Mouse (Mus musculus) liver, embryonic 14.5 days (tissue): ENCODE results near the gene Oscp1. TPM values are rescaled to one million over a fixed set of nuclear protein-coding genes. Genes with fewer than 3 reads are reported as not detected.

ENCODE experiments used
- ATAC-seq: fragments of 200-750 bp; cut with Nextera tagmentation; 2 replicates; pipeline ENCODE4 v1.8.0; 2017; ENCODE audit warnings: moderate number of reproducible peaks, mild to moderate bottlenecking, moderate library complexity; ENCODE audit not compliant: insufficient read depth
- DNase-seq, 3 experiments: peaks; one replicate each; pipeline ENCODE4 v3.0.0-alpha.2; 2012 to 2013; ENCODE audit warnings: low read depth in 3 of 3, low spot score in 3 of 3
- H3K27ac ChIP-seq: fragments of 300-500 bp; sonication (generic); 2 replicates; pipeline ENCODE4 v1.5.1; 2014; ENCODE audit warnings: moderate library complexity, mild to moderate bottlenecking, control low read depth, inconsistent platforms
- H3K27me3 ChIP-seq: fragments of 300-500 bp; sonication (generic); 2 replicates; pipeline ENCODE4 v1.6.1; 2014; ENCODE audit warnings: mild to moderate bottlenecking, low read length, moderate library complexity; ENCODE audit not compliant: control insufficient read depth, insufficient read depth
- H3K36me3 ChIP-seq: fragments of 300-500 bp; sonication (generic); replicated peaks from 2 replicates; pipeline ENCODE4 v1.6.1; 2014; ENCODE audit warnings: low read depth; ENCODE audit not compliant: control insufficient read depth, insufficient read depth
- H3K4me1 ChIP-seq, 2 experiments: fragments of 200-500 bp in 1 of 2; fragments of 300-500 bp in 1 of 2; sonication (generic) in 1 of 2; replicated peaks; 2 replicates each; pipeline ENCODE4 v1.6.1; 2012 to 2014; ENCODE audit warnings: antibody characterized with exemption in 1 of 2, inconsistent platforms in 1 of 2, low read length in 1 of 2; ENCODE audit not compliant: control insufficient read depth in 2 of 2, insufficient read depth in 2 of 2
- H3K4me2 ChIP-seq: fragments of 300-500 bp; sonication (generic); 2 replicates; pipeline ENCODE4 v1.6.1; 2014; ENCODE audit warnings: low read depth, mild to moderate bottlenecking, control low read depth, moderate library complexity
- H3K4me3 ChIP-seq, 2 experiments: fragments of 200-500 bp in 1 of 2; fragments of 300-500 bp in 1 of 2; sonication (generic) in 1 of 2; 2 replicates each; pipeline ENCODE4 v1.5.1; 2012 to 2014; ENCODE audit warnings: low read depth in 2 of 2, low read length in 2 of 2, mild to moderate bottlenecking in 2 of 2, control low read depth in 1 of 2, inconsistent platforms in 1 of 2, moderate library complexity in 1 of 2; ENCODE audit not compliant: insufficient read depth in 1 of 2
- H3K9ac ChIP-seq: fragments of 300-500 bp; sonication (generic); replicated peaks from 2 replicates; pipeline ENCODE4 v1.6.1; 2014; ENCODE audit warnings: mild to moderate bottlenecking, control low read depth, moderate library complexity
- H3K9me3 ChIP-seq: fragments of 300-500 bp; sonication (generic); 2 replicates; pipeline ENCODE4 v1.6.1; 2016; ENCODE audit warnings: low read length, mixed read lengths; ENCODE audit not compliant: control insufficient read depth
- CTCF ChIP-seq: IDR thresholded peaks from 2 replicates; pipeline ENCODE4 v1.5.1; 2016; ENCODE audit warnings: antibody characterized with exemption, low read depth, control low read depth
- EP300 ChIP-seq: IDR thresholded peaks from 2 replicates; pipeline ENCODE4 v1.6.1; 2016; ENCODE audit warnings: antibody characterized with exemption, low read depth
- WGBS: fragments of 180-500 bp; shearing (Covaris S2); extraction: QIAGEN DNeasy Blood & Tissue Kit; methylation state at CpG from one replicate; pipeline ENCODE4 v1.1.7; 2014; ENCODE audit not compliant: insufficient replicate concordance; 5-methylcytosine and 5-hydroxymethylcytosine counted together
- polyA plus RNA-seq, 2 experiments: library from polyadenylated mRNA; depleted of rRNA in 1 of 2; stranded (reverse) in 1 of 2; unstranded in 1 of 2; fragments of >200 nt; fragmentation: Nextera tagmentation in 1 of 2; extraction: Ambion mirVana in 1 of 2; gene quantifications; 2 replicates each; pipeline versions ENCODE4 v1.2.1 to v1.2.3; 2012 to 2014

Gene Oscp1
- polyA plus RNA-seq, 2 experiments, result 0.29 to 1.8 TPM

DNA sequence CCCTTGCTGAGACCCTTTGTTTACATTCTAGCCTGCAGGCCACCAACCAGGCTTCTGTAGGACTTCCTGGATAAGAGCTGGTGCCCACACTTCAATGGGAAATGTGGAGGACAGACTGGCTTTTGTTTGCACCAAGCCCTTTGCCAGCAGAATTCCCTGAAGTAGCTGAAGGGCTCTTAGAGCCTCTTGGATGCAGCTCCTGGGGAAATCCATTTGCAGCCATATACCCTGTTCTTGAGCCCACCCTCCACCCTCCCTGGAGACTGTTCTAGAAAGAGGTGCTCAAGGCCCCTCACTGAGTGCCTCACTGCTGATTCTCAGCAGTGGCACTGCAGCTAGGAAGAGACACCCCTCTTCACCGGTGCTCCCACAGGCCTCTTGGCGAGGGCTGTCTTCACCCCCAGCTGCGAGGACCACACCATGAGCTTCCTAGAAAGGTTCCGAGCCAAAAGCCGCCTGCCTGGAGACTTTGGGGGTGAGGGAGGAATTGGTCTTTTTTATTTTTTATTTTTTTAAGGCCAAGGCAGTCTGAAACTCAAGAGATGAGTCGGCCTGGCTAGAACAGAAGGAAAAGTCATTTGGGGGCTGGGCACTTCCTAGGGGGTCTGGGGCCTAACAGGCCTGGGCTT, 74.4 kb downstream of the Oscp1 start:
- peaks cover 0 to 7% of the 10 kb centered on the region in 2 experiments; a peak in 2 of 4 replicates for H3K4me1 ChIP-seq
- no peak overlapping the region for H3K4me3 ChIP-seq
- no peak overlapping the region for H3K9ac ChIP-seq
- H3K27ac ChIP-seq, result no peak overlapping the region
- 71% methylated on average over 6 of the region's 6 CpGs for WGBS
- ATAC-seq (no peak), DNase-seq (no peak)
- H3K27me3 ChIP-seq, result no peaks in the 10 kb centered on the region
- H3K36me3 ChIP-seq, result peaks cover 7% of the 10 kb centered on the region
- no peaks in the 10 kb centered on the region for H3K9me3 ChIP-seq
- TF ChIP-seq CTCF, result no peak
- no peak for TF ChIP-seq EP300
- no peak overlapping the region for H3K4me2 ChIP-seq

DNA sequence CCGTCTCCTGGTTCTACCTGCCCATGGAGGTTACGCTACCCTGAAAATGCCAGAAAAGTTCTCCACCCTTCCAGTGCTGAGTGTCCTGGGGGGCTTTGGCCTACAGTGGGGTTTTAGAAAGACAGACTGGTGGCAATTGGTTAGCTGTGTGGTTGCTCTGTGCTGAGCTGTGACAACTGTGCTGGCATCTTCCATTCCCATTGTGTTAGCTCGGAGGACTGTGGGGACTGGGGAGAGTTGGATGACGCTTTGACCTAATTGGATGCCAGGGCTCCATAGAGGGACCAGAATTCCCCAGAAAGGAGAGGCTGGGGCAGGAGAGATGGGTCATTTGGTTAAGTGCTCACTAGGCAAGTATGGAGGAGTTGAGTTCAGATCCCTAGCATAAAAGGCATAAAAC, 75.9 kb downstream of the Oscp1 start:
- whole genome bisulfite sequencing, result 86% methylated on average over 4 of the region's 4 CpGs
- Histone ChIP-seq H3K9me3 (no peaks in the 10 kb centered on the region), H3K36me3 (peaks cover 3% of the 10 kb centered on the region), H3K27ac (no peak overlapping the region), H3K4me3 (no peak overlapping the region), H3K4me2 (no peak overlapping the region), H3K27me3 (no peaks in the 10 kb centered on the region), H3K4me1 (peaks cover 0 to 7% of the 10 kb centered on the region in 2 experiments; a peak in 2 of 4 replicates), H3K9ac (no peak overlapping the region)
- ATAC-seq (no peak), DNase-seq (no peak)
- TF ChIP-seq EP300, result no peak
- TF ChIP-seq CTCF, result no peak

DNA sequence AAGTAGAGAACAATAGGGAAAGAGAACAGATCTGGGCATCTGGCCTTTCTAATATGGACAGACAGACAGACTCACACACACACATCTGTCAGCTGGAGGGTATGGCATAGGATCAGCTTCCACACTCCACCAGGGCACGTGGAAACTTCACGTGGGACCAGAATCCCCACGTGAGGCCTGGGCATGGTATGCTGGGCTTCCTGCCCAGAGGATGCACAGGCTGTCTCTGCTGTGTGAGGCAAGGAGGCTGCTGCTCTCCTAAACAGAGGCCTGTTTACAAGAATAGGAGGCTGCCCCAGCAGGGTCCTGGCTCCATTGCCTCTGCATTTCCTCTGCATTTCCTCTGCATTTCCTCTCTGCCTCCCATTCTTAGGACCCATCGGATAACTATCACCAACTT, 76.3 kb downstream of the Oscp1 start:
- no peak overlapping the region for H3K4me3 ChIP-seq
- no peak for TF ChIP-seq CTCF
- TF ChIP-seq EP300, result no peak
- peaks cover 0 to 7% of the 10 kb centered on the region in 2 experiments; a peak in 2 of 4 replicates for H3K4me1 ChIP-seq
- ATAC-seq, result no peak
- H3K36me3 ChIP-seq, result no peaks in the 10 kb centered on the region; the same call in 1 of the 2 replicates
- H3K4me2 ChIP-seq, result no peak overlapping the region
- no peaks in the 10 kb centered on the region for H3K9me3 ChIP-seq
- H3K9ac ChIP-seq, result no peak overlapping the region
- no peak for DNase-seq
- no peak overlapping the region for H3K27ac ChIP-seq
- no peaks in the 10 kb centered on the region for H3K27me3 ChIP-seq
- 74% methylated on average over 4 of the region's 4 CpGs for WGBS

DNA sequence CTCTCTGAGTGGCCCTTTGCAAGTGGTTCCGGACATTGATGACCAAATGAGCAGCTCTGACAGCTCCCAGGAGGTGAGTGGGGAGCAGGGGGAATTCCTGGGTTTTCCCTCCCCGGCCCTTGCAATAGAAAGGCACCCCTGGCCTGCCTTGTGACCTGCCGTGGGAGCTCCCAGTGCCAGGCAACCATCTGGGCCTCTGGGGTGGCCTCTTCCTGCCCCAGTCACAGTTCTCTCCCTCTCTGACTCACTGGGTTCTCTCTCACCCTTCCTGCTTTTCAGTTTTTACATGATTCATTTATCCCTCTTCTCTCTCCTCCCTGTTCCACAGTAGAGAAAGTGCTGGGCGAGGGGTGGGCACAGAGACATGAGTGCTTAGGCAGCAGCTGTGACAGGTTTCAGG, 79.4 kb downstream of the Oscp1 start:
- no peak for ATAC-seq

DNA sequence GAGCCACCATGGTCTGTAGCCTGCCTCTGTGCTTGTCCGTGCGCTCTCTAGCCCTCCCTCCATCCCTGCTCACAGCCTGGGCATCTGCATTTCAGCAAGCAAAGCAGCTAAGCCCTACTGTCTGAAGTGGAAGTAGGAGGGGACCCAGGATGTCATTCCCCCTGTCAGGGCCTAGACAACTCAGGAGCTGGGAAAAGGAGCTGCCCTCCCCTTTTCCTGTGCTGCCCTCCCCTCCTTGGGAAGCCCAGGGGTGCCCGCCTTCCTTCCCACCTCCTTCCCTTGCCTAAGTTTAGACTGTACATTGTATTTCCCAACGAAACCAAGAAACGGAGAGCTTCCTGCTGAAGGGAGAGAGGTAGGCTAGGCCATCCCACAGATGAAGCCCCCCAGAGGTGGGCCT, 82.7 kb downstream of the Oscp1 start:
- no peak overlapping the region for H3K27ac ChIP-seq
- TF ChIP-seq CTCF (no peak), EP300 (no peak)
- no peak overlapping the region for H3K9ac ChIP-seq
- DNase-seq (no peak), ATAC-seq (no peak)
- H3K36me3 ChIP-seq, result no peaks in the 10 kb centered on the region; the same call in 1 of the 2 replicates
- WGBS, result 66% methylated on average over 5 of the region's 5 CpGs
- H3K4me1 ChIP-seq, result no peaks in the 10 kb centered on the region
- H3K4me2 ChIP-seq, result no peak overlapping the region
- H3K9me3 ChIP-seq, result no peaks in the 10 kb centered on the region
- H3K27me3 ChIP-seq, result no peaks in the 10 kb centered on the region
- H3K4me3 ChIP-seq, result no peak overlapping the region

More for the DNA sequence above, 79.4 kb downstream of the Oscp1 start:
- Histone ChIP-seq H3K9ac (no peak overlapping the region), H3K9me3 (no peaks in the 10 kb centered on the region), H3K27me3 (no peaks in the 10 kb centered on the region), H3K27ac (no peak overlapping the region), H3K36me3 (no peaks in the 10 kb centered on the region; the same call in 1 of the 2 replicates), H3K4me1 (no peaks in the 10 kb centered on the region), H3K4me3 (no peak overlapping the region), H3K4me2 (no peak overlapping the region)
- TF ChIP-seq CTCF (no peak), EP300 (no peak)
- no peak for DNase-seq
- WGBS, result 79% methylated on average over 4 of the region's 4 CpGs

Other genes with a start within 250 kb of the Oscp1 start
- 3.1 and 3.6 TPM in 2 replicates for gene Csf3r, start 34.0 kb upstream of the Oscp1 start, polyA plus RNA-seq (2012; rRNA removed)
- 2.1 and 2.7 TPM in 2 replicates for gene Csf3r, start 34.0 kb upstream of the Oscp1 start, polyA plus RNA-seq (2014; fragmentation: Nextera tagmentation; extraction: Ambion mirVana)
- gene Mrps15, start 11.6 kb upstream of the Oscp1 start, polyA plus RNA-seq (2012; rRNA removed), result 23.3 and 41.3 TPM in 2 replicates
- gene Mrps15, start 11.6 kb upstream of the Oscp1 start, polyA plus RNA-seq (2014; fragmentation: Nextera tagmentation; extraction: Ambion mirVana), result 88.4 and 99.5 TPM in 2 replicates
- gene Lsm10, start 38.1 kb downstream of the Oscp1 start, polyA plus RNA-seq (2012; rRNA removed), result 20.1 and 20.3 TPM in 2 replicates
- 24.4 and 25.9 TPM in 2 replicates for gene Lsm10, start 38.1 kb downstream of the Oscp1 start, polyA plus RNA-seq (2014; fragmentation: Nextera tagmentation; extraction: Ambion mirVana)
- 4.3 and 5.6 TPM in 2 replicates for gene Stk40, start 45.4 kb downstream of the Oscp1 start, polyA plus RNA-seq (2012; rRNA removed)
- 8.2 and 9.0 TPM in 2 replicates for gene Stk40, start 45.4 kb downstream of the Oscp1 start, polyA plus RNA-seq (2014; fragmentation: Nextera tagmentation; extraction: Ambion mirVana)
- gene Eva1b, start 89.2 kb downstream of the Oscp1 start, polyA plus RNA-seq (2012; rRNA removed), result 11.9 and 14.8 TPM in 2 replicates
- 11.0 and 12.0 TPM in 2 replicates for gene Eva1b, start 89.2 kb downstream of the Oscp1 start, polyA plus RNA-seq (2014; fragmentation: Nextera tagmentation; extraction: Ambion mirVana)
- 0.46 and 0.53 TPM in 2 replicates for gene Sh3d21, start 104.9 kb downstream of the Oscp1 start, polyA plus RNA-seq (2012; rRNA removed)
- gene Sh3d21, start 104.9 kb downstream of the Oscp1 start, polyA plus RNA-seq (2014; fragmentation: Nextera tagmentation; extraction: Ambion mirVana), result 0.77 and 0.93 TPM in 2 replicates
- gene Thrap3, start 144.2 kb downstream of the Oscp1 start, polyA plus RNA-seq (2012; rRNA removed), result 39.2 and 62.6 TPM in 2 replicates
- 77.9 and 84.2 TPM in 2 replicates for gene Thrap3, start 144.2 kb downstream of the Oscp1 start, polyA plus RNA-seq (2014; fragmentation: Nextera tagmentation; extraction: Ambion mirVana)
- 8.6 and 9.4 TPM in 2 replicates for gene Map7d1, start 197.8 kb downstream of the Oscp1 start, polyA plus RNA-seq (2012; rRNA removed)
- 4.9 and 6.1 TPM in 2 replicates for gene Map7d1, start 197.8 kb downstream of the Oscp1 start, polyA plus RNA-seq (2014; fragmentation: Nextera tagmentation; extraction: Ambion mirVana)
- gene Trappc3, start 203.8 kb downstream of the Oscp1 start, polyA plus RNA-seq (2012; rRNA removed), result 16.3 and 23.4 TPM in 2 replicates
- gene Trappc3, start 203.8 kb downstream of the Oscp1 start, polyA plus RNA-seq (2014; fragmentation: Nextera tagmentation; extraction: Ambion mirVana), result 8.8 and 9.2 TPM in 2 replicates
- gene Col8a2, start 228.2 kb downstream of the Oscp1 start, polyA plus RNA-seq (2012; rRNA removed), result 0.15 and 0.28 TPM in 2 replicates
- 0.25 and 0.52 TPM in 2 replicates for gene Col8a2, start 228.2 kb downstream of the Oscp1 start, polyA plus RNA-seq (2014; fragmentation: Nextera tagmentation; extraction: Ambion mirVana)